Mouse (Mus musculus) heart, postnatal 4 days (tissue): Measurements from ENCODE around the gene Plekhg2. TPM values are rescaled to one million over a fixed set of nuclear protein-coding genes. Genes with fewer than 3 reads are reported as not detected.
"Not testable (repeated sequence)": the region's sequence is repeated elsewhere in the genome, so short reads cannot be mapped to it uniquely, and the experiment has no call there.

Source experiments
- DNase-seq: peaks from one replicate; pipeline ENCODE4 v3.0.0; 2021
- total RNA-seq, 2 experiments: library from RNA; stranded (reverse); gene quantifications; 2 replicates each; pipeline ENCODE4 v1.2.3; 2021

Plekhg2 gene
- total RNA-seq = 10 to 100 TPM; 42.1 to 42.9 TPM

DNA sequence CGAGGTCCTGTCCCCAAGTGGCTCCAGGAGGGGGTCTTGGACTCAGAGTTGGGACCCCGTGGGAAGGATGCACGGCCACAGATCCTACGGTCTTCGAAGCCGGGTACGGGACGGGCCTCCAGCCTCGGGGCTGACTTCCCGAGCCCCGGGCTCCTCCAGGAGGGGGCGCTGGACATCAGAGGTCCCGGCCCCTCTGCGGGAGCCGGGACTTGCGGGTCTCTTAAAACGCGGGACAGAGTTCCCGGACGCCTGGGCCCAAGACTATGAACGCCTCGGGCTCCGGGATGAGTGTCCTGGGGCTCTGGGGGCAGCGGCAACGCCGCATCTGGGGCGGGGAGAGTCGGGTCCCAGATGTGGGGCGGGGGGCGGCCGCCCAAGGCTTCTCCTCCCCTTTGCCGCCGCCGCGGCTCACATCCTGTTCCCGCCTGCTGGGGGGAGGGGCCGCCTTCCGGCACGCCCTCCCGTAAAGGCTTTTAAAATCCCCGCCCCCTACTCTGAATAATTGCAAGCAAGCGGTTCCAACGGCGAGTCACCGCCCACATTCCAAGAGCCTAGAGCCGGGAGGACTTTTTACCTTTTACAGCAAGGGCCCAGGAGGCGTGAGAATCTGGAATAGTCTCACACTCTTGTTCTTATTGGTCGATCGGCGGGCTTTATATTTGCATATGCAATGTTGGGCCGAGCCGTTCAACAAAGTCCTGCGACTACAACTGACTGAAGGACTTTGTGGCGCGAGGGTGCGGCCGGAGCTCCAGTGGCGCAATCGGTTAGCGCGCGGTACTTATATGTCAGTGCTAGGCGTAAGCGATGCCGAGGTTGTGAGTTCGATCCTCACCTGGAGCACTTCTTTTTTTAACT is at the start of gene Plekhg2:
TSS of gene Plekhg2 (minus strand) at position 349 of the 858 bp plus-strand sequence.
- peak; percentile 99 for DNase-seq

DNA sequence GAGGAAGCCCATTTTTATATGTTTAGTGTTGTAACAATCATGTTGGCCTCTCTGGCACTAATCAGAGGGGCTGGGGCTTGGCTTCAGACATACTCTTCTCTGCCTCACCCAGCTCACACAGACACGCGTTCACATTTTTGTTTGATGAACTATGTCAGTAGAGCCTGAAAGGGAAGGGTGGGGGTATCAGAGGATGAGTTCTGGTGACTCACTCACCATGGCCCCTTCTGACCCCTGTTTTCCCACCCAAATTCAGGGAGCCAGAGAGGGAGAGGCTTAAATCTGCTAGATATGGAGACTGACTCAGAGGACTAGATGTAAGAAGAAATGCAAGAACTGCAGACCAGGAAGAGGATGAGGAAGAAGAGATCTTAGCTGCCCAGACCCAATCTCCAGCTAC is 47.0 kb upstream of the Plekhg2 start:
- DNase-seq = no peak

DNA sequence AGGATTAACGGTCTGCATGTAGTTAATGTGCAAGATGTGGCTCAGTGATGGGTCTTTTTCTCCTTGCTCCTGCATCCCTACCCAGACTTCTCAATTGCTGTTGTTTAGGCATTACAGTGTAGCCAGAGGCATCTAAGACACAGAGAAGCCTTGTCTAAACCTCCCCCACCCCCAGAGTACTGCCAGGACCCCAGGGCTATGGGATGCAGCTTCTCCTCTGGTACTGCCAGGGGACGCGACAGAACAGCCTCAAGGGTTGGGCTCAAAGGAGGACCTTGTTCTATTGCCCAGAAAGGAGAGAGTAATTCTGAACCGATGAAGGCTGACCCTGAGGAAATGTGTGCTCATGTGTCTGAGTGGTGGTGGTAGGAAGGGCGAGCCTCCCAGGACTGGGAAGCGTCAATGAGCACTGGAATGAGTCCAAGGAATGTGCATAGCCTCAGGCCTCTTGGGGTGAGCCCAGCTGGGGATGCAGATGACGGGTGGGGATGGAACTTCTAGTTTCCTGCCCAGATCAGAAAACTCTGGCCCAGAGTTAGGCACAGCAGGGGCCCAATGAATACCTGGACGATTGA is 45.8 kb upstream of the Plekhg2 start:
- DNase-seq = peak; percentile 73

DNA sequence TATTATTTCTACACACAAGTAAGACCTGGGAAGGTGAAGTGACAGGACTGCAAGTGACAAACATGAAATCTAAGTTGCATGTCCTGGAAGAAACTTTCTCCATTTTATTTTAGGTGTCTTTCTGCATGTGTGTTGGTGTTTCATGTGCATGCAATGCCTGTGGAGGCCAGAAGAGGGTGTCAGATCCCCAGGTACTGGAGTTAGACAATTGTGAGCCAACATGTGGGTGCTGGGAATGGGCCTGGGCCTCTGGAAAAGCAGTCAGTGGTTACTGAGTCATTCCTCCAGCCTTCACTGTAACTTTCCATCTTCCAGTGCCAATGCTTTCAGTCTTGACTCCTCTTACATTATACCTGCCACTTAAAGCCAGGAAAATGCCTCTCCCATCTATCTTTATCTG is 45.0 kb upstream of the Plekhg2 start:
- no peak for DNase-seq

DNA sequence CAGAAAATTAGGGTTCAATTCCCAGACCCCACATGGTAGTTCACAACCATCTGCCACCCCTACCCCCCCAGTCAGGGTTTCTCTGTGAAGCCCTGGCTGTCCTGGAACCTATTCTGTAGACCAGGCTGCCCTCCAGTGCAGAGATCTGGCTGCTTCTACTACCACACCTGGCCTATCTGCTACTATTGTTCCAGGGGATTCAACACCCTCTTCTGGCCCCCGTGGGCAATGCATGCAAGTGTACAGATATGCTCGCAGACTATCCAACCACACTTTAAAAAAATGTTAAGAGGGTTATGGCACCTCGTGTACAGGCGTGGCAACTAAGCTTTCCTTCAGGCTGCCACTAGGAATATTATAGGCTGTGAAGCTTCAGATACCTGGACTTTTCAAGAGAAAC is 40.4 kb upstream of the Plekhg2 start:
- no peak for DNase-seq

DNA sequence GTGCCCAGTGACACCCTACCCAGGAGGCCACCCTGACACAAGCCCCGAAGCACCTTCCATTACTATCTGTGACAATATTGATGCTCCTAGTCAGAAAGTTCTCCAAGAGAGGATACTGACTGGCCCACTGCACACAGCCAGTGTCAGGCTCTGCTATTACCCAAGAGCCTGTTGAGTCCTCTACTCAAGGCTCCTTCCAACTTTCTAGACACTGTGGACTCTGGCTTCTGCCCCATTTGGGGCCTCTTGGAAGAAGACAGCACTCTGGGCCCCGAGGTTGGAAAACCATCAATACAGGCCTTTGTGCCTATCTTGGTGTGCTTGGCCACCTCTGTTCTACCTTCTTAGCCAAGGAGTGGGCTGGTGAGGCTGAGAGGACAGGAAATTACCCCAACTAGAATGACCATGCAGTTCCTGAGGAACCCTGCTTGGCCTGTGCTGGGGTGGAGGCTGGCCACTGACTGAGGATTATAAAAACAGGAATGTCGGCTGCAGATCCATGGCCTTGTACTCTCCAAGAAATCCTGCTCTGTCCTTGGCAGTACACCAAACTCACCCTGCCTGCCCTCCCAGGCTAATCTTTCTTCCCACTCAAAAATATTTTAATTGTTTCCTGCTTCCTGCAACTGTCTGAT is 38.6 kb upstream of the Plekhg2 start:
- peak; percentile 73 for DNase-seq

DNA sequence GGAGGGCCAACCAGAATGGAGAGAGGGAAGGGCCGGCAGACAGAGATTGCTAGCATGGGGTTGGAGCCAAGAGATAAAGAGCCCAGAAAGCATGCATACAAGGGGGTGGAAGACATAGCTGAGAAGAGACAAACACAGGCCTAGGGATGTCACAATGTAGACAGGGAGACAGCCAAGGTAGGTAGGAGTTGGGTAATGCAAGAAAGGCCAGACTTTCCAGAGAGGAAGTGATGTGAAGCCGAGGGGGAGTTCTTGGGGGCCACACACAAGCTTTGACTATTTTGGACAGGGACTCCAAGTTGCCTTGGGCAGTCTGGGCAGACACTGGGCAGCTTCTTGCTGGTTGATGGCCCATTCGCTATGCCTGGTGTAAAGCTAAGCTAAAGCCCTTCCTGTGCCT is 29.5 kb upstream of the Plekhg2 start:
- no peak for DNase-seq

DNA sequence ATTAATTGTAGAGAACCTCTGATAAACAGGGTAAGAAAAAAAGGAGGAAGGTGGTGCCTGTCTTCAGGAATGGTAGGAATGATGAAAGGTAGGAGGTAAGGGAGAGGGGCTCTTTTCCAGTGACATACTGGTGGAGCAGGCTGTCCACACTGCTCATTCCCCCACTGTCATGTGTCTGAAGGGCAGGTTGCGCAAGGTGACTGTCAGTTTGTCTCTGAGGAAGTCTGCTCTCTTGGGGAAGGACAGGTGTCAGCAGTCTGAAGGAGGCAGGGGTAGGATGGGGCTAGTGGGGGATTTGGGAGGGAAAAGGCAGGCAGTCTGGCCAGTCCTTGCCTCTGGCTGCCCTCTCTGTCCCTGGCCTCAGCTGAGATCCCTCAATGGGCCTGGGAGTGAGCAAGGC is 28.6 kb upstream of the Plekhg2 start:
- DNase-seq = no peak

DNA sequence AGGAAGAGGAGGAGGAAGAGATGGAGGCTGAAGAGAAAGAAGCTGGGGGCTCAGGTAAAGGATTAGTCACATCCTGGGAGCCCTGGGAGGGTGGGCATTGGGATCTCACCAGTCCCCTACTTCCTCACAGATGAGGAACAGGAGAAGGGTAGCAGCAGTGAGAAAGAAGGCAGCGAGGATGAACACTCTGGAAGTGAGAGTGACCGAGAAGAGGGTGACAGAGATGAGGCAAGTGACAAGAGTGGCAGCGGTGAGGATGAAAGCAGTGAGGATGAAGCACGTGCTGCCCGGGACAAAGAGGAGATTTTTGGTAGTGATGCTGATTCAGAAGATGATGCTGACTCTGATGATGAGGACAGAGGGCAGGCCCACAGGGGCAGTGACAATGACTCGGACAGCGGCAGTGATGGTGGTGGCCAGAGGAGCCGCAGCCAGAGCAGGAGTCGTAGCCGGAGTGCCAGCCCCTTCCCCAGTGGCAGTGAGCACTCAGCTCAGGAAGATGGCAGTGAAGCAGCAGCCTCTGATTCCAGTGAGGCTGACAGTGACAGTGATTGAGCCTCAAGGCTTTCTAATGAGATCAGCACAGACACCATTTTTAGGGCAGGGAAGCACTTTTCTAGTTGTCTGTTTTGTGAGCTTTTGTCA is 26.4 kb upstream of the Plekhg2 start:
- DNase-seq = no peak

DNA sequence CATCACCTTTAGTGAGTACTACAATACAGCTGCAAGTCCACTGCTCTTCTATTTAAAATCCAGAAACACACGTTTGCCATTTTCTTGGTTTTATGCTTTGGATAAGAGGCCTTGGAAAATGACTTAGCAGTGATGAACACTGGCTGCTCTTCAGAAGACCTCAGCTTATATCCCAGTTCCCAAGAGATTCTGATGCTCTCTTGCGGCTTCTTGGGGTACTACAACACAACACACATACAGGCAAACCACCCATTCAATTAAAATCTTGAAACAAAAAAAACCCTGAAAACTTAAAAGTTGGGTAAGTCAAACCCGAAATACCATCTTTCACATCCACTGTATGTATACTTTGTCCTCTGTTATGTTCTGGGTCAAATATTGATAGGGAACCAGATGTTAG is 25.6 kb upstream of the Plekhg2 start:
- peak; percentile 58 for DNase-seq

DNA sequence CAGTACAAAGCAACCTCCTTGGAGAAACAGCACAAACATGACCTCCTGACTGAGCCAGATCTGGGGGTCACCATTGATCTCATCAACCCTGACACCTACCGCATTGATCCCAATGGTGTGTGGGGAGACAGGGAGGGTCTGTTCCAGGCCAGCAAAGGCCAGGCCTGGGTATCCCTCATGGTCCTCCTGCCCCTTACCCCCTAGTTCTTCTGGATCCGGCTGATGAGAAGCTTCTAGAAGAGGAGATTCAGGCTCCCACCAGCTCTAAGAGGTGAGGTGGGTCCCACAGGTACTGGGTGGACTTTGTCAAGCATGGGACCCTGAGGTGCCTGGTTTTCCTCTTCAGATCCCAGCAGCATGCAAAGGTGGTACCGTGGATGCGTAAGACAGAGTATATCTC is 23.0 kb upstream of the Plekhg2 start:
- no peak for DNase-seq

DNA sequence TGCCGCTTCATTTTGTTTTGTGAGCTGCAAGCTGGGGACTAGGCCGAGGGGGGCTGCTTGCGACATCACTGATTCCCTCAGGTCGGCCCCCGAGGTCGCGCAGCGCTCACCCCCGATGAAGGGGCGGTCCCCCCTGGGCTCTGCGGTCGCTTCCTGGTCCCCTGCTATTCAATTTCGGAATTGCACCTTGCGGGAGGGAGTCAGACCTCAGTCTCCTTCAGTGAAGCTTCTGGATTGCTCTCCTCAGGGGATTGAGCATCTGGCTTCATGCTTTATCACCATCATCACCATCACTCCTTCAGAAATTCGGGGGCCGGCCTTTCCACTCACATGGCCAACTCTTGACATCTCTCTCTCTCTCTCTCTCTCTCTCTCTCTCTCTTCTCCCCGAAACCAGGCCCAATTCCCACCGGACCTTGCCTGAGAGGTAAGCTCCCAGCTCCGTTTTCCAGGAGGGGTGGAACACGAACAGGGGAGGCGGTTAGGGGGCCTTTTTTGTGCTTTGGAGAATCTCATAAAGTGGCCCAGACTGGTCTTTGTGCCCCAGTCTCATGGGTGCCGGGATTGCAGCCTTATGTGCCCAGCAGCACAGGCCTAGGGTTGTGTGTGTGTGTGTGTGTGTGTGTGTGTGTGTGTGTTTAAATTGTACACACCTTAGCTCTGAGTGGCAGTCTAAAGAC is 21.0 kb upstream of the Plekhg2 start:
- no peak for DNase-seq

DNA sequence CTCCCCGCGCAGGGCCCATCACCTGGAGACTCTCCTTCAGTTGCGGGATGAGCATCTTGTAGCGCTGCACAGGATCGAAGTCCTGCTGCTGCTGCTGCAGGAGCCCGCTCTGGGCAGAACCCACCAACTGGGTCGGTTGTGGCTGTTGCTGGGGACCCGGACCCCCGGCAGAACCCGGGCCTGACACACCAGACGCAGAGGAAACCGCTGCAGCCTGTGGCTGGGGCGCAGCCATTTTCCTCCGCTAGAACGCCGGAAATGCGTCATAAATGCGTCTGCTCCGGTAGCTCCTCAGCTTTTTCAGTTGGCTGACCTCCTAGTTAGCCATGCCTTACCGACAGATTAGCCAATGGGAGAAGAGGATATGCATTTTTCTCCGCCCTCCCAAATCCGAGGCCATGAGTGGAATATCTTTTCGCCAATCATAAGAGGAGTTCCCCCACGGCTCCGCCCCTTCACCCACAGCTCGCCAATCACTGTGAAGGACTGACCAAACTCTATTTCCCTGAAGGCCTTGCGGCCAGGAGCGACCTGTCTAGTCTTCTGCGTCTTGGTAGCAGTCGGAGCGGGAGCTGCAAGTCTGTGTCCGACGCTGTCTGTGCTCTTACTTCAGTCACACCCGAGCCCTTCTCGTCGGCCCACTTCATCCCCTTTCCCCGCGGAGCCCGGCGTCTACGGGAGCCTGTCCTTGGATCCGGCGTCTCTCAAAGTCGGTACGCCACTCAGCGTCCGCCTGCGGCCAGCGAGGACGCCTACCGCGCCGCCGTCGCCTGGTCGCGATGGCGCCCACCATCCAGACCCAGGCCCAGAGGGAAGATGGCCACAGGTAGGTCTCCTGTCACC is 20.3 kb upstream of the Plekhg2 start, which contains the start of the genes Med29 and Paf1:
TSS of gene Med29 (minus strand) at position 280 of the 843 bp plus-strand sequence.
TSS of gene Paf1 (plus strand) at position 523 of the 843 bp plus-strand sequence.
- DNase-seq = peak; percentile 96

DNA sequence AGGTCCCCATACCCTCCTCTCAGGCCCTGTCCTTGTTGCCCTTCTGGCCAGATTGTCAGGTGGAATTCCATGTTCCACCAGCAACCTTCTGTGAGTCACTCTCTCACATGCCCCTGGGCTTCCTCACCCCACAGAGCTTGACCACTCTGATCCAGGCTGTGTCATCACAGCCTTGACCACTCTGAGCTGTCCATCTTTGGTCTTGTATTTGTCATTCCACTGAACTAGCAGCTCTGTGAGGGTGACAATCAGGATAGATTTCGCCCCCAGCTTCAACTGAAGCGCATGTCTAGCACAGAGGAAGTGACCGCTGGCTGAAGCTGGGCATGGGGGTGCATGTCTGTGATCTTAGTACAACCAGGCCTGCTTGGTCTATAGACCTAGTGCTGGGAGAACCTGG is 17.9 kb upstream of the Plekhg2 start:
- no peak for DNase-seq

DNA sequence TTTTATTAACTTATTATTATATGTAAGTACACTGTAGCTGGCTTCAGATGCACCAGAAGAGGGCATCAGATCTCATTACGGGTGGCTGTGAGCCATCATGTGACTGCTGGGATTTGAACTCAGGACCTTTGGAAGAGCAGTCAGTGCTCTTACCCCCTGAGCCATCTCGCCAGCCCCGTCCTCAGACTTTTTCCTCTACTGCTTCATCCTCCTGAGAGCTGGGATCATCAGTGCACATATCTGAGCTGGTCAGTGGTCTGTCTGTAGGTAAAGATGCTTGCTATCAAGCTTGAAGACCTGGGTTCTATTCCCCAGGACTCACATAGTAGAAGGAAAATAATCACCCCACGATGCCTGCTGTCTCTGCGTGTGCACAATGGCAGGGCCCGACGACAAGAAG is 15.0 kb upstream of the Plekhg2 start:
- DNase-seq = not testable (repeated sequence)

DNA sequence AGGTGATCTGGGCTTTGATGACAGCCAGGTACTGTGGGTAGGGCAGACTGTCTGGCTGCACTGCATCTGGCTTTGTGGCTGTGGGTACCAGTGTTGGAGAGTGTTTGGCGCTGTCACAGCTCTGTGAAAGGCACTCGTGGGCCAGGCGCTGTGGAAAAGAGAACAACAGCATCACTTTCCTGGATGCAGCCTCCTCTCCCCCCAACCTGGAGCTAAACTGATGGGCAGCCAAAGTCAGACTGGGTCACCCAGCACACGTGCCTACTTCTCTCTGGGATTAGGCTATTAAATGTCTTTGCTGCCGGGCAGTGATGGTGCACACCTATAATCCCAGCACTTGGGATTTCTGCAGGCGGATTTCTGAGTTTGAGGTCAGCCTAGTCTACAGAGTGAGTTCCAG is 14.5 kb upstream of the Plekhg2 start:
- DNase-seq = not testable (repeated sequence)

DNA sequence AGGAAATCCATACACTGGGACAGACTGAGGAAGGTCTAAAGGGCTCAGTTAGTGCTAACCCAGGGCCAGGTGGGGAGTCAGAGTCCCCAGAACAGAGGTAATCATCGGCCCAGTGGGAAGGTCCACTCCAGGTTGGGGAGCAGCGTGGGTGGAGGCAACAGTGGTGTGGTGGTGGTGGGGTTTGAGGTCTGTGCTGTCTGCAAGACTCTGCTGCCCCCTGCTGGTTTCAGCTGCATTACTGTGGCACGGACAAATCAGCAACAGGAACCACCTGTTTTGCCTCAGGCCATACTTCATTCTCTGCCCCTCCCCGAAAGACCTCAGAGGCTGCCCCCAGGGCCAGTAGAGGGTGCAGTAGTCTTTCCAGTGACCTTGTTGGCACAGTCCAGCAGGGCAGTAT is 14.1 kb upstream of the Plekhg2 start:
- peak; percentile 92 for DNase-seq

DNA sequence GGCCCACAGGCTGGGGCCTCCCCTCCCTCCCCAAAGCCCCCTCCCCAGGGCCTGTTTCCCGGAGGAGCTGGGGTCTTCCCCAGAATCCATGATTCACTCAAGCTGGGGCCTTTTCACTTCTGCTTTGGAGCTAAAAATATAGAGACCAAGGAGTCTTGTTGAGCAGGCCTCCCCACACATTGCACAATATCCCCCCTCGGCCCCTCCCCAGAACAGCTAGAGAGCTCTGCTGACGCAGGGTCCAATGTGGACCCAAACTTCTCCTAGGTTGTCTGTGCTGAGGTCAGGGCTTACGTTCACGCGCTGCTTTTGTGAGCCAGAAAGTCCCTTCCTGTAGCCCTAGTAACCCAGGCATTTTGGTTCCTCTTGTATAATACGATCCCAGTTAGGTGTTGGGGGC is 13.6 kb upstream of the Plekhg2 start:
- DNase-seq = no peak

DNA sequence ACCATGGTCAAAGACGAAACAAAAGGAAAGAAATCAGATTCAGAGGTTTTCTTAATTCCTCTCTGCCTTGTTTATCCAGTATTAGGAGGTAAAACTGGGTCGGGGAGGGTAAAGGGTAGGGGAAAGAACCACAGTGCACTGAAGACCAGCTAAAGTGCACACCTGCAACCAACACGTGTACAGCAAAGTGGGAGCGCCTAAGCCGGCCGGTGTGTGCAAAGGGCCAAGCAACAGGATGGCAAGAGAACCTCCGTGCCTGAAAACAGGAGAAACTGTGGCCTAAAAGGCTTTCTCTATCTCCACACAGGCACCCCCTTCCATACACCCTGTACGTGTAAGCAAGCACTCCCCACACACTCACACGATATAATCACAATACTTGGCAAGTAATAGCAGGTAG is 12.8 kb upstream of the Plekhg2 start:
- no peak for DNase-seq

DNA sequence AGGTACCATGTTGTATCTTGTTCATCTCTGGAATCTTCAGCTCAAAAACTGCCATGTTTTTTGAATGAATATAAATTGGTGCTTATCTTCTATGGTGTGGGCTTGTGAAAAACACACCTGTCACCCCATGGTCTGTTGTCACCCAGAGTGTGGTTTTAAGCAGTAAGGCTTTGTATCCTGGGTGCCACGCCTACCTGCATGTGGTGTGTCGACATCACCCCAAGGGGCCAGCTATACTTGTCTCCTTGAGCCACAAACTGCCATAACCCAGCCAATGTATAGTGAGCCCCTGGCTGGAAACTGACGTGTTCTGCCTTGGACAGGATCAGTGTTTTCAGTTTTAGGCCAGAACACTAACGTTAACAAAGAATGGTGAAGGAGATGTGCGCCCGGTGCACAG is 11.8 kb upstream of the Plekhg2 start:
- no peak for DNase-seq

DNA sequence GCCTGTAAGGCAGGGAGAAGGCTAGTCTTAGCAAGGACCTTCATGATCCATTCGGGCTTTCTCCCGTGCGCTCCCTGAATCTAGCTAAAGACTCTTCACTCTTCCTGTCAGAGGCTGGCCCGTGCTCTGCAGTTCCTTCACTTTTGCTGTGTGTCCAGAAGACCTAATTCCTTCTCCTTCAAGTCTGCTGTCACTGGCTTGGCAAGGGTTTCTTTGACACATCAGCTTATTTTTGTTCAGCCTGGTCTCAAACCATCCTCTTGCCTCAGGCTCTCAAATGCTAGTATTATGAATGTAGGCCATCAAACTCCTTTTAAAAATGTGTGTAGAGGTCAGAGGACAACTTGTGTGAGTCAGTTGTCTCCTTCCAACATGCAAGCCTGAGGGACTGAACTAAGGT is 11.2 kb upstream of the Plekhg2 start:
- no peak for DNase-seq
